Mouse (Mus musculus) thymus, adult 2 months (tissue): ENCODE results near the gene Esr1. TPM values are rescaled to one million over a fixed set of nuclear protein-coding genes. Genes with fewer than 3 reads are reported as not detected.

Experiments used
- DNase-seq: peaks from one replicate; pipeline ENCODE4 v3.0.0; 2021
- H3K27ac ChIP-seq: fragments of 200-500 bp; 2 replicates; pipeline ENCODE4 v1.5.1; 2012; ENCODE audit warnings: low read length, control low read depth; ENCODE audit not compliant: control insufficient read depth, insufficient read depth
- H3K27me3 ChIP-seq: fragments of 200-500 bp; 2 replicates; pipeline ENCODE4 v1.6.1; 2012; ENCODE audit warnings: mild to moderate bottlenecking, low read length, moderate library complexity, mixed read lengths; ENCODE audit not compliant: control insufficient read depth, insufficient read depth
- H3K36me3 ChIP-seq: fragments of 200-500 bp; 2 replicates; pipeline ENCODE4 v1.6.1; 2012; ENCODE audit warnings: mild to moderate bottlenecking, low read length, moderate library complexity; ENCODE audit not compliant: control insufficient read depth, insufficient read depth
- H3K4me1 ChIP-seq: fragments of 200-500 bp; replicated peaks from 2 replicates; pipeline ENCODE4 v1.6.1; 2012; ENCODE audit warnings: low read length; ENCODE audit not compliant: control insufficient read depth, insufficient read depth
- H3K4me3 ChIP-seq: fragments of 200-500 bp; 2 replicates; pipeline ENCODE4 v1.5.1; 2012; ENCODE audit warnings: mild to moderate bottlenecking, low read length, control low read depth, moderate library complexity; ENCODE audit not compliant: control insufficient read depth, insufficient read depth
- CTCF ChIP-seq: fragments of 200-500 bp; IDR thresholded peaks from 2 replicates; pipeline ENCODE4 v1.5.1; 2012; ENCODE audit warnings: mild to moderate bottlenecking, control low read depth, low read length, moderate library complexity, borderline replicate concordance; ENCODE audit not compliant: control insufficient read depth, poor library complexity, insufficient read depth; ENCODE audit errors: extremely low read depth
- POLR2A ChIP-seq: fragments of 200-500 bp; IDR thresholded peaks from 2 replicates; pipeline ENCODE4 v1.6.1; 2012; ENCODE audit warnings: mild to moderate bottlenecking, low read length, control low read depth, moderate library complexity; ENCODE audit not compliant: control insufficient read depth, poor library complexity, insufficient read depth; ENCODE audit errors: extremely low read depth
- WGBS: fragments of 180-500 bp; shearing (Covaris S2); methylation state at CpG from one replicate; pipeline ENCODE4 v1.1.7; 2018; 5-methylcytosine and 5-hydroxymethylcytosine counted together
- polyA plus RNA-seq: library from polyadenylated mRNA; depleted of rRNA; stranded (reverse); fragments of >200 nt; gene quantifications from 2 replicates; pipeline ENCODE4 v1.2.3, GENCODE M21; 2012

Esr1 gene
- polyA plus RNA-seq, 1 experiment, result 3.4 TPM

GRCm38 (mm10) chr10:5025906-5026305 is 414.5 kb downstream of the Esr1 start:
- no peak for DNase-seq
- no peaks in the 10 kb centered on the region for H3K4me1 ChIP-seq
- TF ChIP-seq POLR2A, result no peak
- TF ChIP-seq CTCF, result no peak
- 92% methylated on average over 4 of the region's 4 CpGs for WGBS
- no peaks in the 10 kb centered on the region for H3K27me3 ChIP-seq
- H3K27ac ChIP-seq, result no peak overlapping the region
- peaks cover 4% of the 10 kb centered on the region; the same call in 1 of the 2 replicates for H3K36me3 ChIP-seq
- H3K4me3 ChIP-seq, result no peak overlapping the region

- Histone ChIP-seq H3K4me3 (no peak overlapping the region), H3K36me3 (peaks cover 8% of the 10 kb centered on the region), H3K27me3 (no peaks in the 10 kb centered on the region), H3K4me1 (no peaks in the 10 kb centered on the region), H3K27ac (no peak overlapping the region)
- TF ChIP-seq POLR2A (no peak), CTCF (no peak)
- WGBS, result 95% methylated on average over 1 of the region's 1 CpGs
- DNase-seq, result no peak
Observed at GRCm38 (mm10) chr10:5027208-5027607, 415.8 kb downstream of the Esr1 start.

- H3K36me3 ChIP-seq, result peaks cover 19% of the 10 kb centered on the region
- WGBS, result 97% methylated on average over 9 of the region's 9 CpGs
- no peak for DNase-seq
Observed at GRCm38 (mm10) chr10:5028301-5028700, 416.9 kb downstream of the Esr1 start.

GRCm38 (mm10) chr10:5029161-5029560 is 417.8 kb downstream of the Esr1 start:
- Histone ChIP-seq H3K27ac (no peak overlapping the region), H3K27me3 (no peaks in the 10 kb centered on the region), H3K4me3 (no peak overlapping the region), H3K4me1 (no peaks in the 10 kb centered on the region), H3K36me3 (peaks cover 23% of the 10 kb centered on the region)
- WGBS, result 91% methylated on average over 2 of the region's 2 CpGs
- no peak for DNase-seq
- TF ChIP-seq POLR2A (no peak), CTCF (no peak)

More at GRCm38 (mm10) chr10:5028301-5028700, 416.9 kb downstream of the Esr1 start:
- no peaks in the 10 kb centered on the region for H3K4me1 ChIP-seq
- H3K27me3 ChIP-seq, result no peaks in the 10 kb centered on the region
- TF ChIP-seq CTCF (no peak), POLR2A (no peak)
- no peak overlapping the region for H3K4me3 ChIP-seq
- H3K27ac ChIP-seq, result no peak overlapping the region

- Histone ChIP-seq H3K27me3 (no peaks in the 10 kb centered on the region), H3K27ac (no peak overlapping the region), H3K4me3 (no peak overlapping the region), H3K36me3 (peaks cover 23% of the 10 kb centered on the region), H3K4me1 (no peaks in the 10 kb centered on the region)
- DNase-seq, result no peak
- TF ChIP-seq POLR2A (no peak), CTCF (no peak)
- WGBS, result 93% methylated on average over 1 of the region's 1 CpGs
Observed at GRCm38 (mm10) chr10:5029883-5030282, 418.5 kb downstream of the Esr1 start.

GRCm38 (mm10) chr10:5032192-5033048 is 421.0 kb downstream of the Esr1 start:
- H3K4me1 ChIP-seq, result no peaks in the 10 kb centered on the region
- WGBS, result 97% methylated on average over 15 of the region's 15 CpGs
- no peak for DNase-seq
- H3K36me3 ChIP-seq, result peaks cover 33% of the 10 kb centered on the region
- H3K27me3 ChIP-seq, result no peaks in the 10 kb centered on the region
- H3K27ac ChIP-seq, result no peak overlapping the region
- H3K4me3 ChIP-seq, result no peak overlapping the region
- no peak for TF ChIP-seq POLR2A
- no peak for TF ChIP-seq CTCF

- no peaks in the 10 kb centered on the region for H3K27me3 ChIP-seq
- DNase-seq, result no peak
- H3K27ac ChIP-seq, result no peak overlapping the region
- H3K4me3 ChIP-seq, result no peak overlapping the region
- 88% methylated on average over 8 of the region's 8 CpGs for WGBS
- no peaks in the 10 kb centered on the region for H3K4me1 ChIP-seq
- TF ChIP-seq CTCF (no peak), POLR2A (no peak)
- peaks cover 45% of the 10 kb centered on the region for H3K36me3 ChIP-seq
Observed at GRCm38 (mm10) chr10:5041254-5041653, 429.9 kb downstream of the Esr1 start.
